Mouse (Mus musculus) kidney, adult 2 months (tissue): ENCODE measurements at regions not wholly inside any gene's neighbourhood (a gene's known extent, or its start where the extent isn't known, plus 50 kb on each side); places are given as distances from the start of the nearest gene placed in this dataset.

Experiments
- CTCF ChIP-seq: fragments of 200-500 bp; conservative IDR thresholded peaks from 2 replicates; pipeline ENCODE4 v1.5.1; 2011; ENCODE audit warnings: low read depth, mild to moderate bottlenecking, control low read depth, low read length, moderate library complexity, mixed read lengths; ENCODE audit not compliant: insufficient read depth, insufficient read length
- POLR2A ChIP-seq: fragments of 200-500 bp; IDR thresholded peaks from one replicate; pipeline ENCODE4 v1.6.1; 2011; ENCODE audit warnings: low read depth, low read length, control low read depth

DNA sequence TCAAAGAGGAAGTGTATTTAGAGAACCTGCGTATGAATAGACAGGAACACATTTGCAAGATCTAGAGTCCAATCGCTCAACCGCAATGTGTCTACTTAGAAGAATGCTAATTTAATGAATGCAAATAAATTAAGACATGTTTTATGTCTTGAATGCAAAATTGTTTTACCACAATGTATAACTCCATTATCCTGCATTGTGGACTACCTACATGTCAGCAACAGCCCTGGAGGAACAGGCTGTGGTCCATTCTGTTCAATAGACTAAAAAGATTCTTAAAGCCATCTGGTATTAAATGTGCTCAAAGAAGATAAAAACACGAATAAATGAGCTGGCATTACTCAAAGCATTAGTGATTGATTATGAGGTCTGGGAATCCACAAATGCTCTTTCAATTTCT, 456.3 kb downstream of the Cenpc1 start:
- TF ChIP-seq POLR2A, result no peak
- no peak for TF ChIP-seq CTCF
